Mouse (Mus musculus) layer of hippocampus, adult 2 months (tissue): Measurements from ENCODE around the gene Macrod1. TPM values are rescaled to one million over a fixed set of nuclear protein-coding genes. Genes with fewer than 3 reads are reported as not detected.

Experiments used
- DNase-seq, 2 experiments: peaks; one replicate each; pipeline ENCODE4 v3.0.0; 2022; ENCODE audit warnings: low spot score in 2 of 2
- H3K27ac ChIP-seq: fragments of 200-600 bp; 2 replicates; pipeline ENCODE4 v1.8.1; 2022
- H3K4me3 ChIP-seq: fragments of 200-600 bp; 2 replicates; pipeline ENCODE4 v1.8.1; 2022; ENCODE audit warnings: mild to moderate bottlenecking
- CTCF ChIP-seq: fragments of 200-600 bp; conservative IDR thresholded peaks from 2 replicates; pipeline ENCODE4 v1.8.1; 2022; ENCODE audit warnings: antibody characterized with exemption, mild to moderate bottlenecking, moderate library complexity
- total RNA-seq, 2 experiments: library from RNA; stranded (reverse); gene quantifications; 2 replicates each; pipeline ENCODE4 v1.2.3; 2021

Gene Macrod1
- total RNA-seq, 2 experiments from 2014 or later: 20.3 to 22.4 TPM

DNA sequence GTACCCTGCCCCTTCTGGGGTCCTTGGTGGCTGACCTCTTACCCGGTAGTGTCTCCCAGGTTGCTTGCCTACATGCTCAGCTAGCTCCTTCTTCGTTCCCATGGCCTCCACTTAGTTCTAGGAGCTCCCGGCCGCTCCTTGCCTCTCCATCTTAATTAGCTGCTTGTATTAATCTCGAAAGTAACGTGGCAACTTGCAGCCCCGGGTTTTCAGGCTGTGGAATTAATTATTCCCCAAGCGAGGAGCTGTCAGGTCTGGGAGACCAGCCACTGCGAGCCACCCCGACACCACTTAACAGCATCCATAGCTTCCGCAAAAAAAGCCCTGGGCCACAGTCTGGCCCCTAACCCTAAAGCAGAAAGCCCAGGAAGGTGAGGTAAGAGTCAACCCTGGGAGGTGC, 126.8 kb downstream of the Macrod1 start:
- no peak overlapping the region for H3K4me3 ChIP-seq
- DNase-seq: no peak
- no peak for TF ChIP-seq CTCF
- H3K27ac ChIP-seq: no peak overlapping the region

DNA sequence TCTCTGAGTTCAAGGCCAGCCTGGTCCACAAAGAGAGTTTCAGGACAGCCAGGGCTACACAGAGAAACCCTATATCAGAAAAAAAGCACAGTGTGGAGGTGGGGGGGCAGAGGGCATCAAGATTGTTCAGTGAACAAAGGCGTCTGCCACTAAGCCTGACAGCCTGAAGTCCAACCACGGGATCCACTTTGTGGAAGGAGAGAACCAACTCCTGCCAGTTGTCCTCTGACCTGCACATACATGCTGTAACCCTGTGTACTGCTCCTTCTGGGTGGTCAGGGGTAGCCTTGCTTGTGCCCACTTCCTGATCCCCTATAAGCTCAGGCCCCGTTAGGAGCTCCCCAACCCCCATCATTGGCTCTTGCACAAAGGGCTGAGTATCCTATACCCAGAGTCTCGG, 128.4 kb downstream of the Macrod1 start:
- TF ChIP-seq CTCF: no peak
- DNase-seq: no peak
- H3K27ac ChIP-seq: no peak overlapping the region
- no peak overlapping the region for H3K4me3 ChIP-seq

DNA sequence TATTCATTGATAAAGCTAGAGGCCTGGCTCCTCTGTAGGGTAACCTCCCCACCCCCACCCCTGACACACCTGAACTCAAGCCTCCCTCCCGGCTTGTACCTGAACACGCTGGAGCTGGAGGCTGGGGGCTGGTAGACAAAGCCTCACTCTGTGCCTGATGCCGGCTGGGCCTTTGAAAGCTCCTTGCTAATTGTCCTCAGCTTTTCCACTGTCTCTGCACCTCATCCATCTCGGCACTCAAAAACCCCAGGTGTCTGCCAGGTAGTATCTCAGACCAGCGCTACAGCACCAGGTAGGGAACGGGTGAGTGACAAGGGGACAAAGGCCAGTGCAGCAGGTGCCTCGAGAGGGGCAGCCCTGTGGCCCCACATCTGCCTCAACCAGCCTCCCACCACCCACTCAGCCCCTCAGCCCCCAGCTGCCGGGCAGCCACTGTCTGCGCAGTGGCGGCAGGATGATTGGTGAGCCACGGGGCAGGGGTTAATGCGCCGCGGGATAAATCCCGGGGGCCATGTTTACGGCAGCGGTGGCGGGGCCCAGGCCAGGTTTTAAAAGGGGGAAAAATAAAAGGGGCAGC, 129.2 kb downstream of the Macrod1 start:
- no peak for TF ChIP-seq CTCF
- no peak for DNase-seq
- Histone ChIP-seq H3K27ac (no peak overlapping the region), H3K4me3 (no peak overlapping the region)

DNA sequence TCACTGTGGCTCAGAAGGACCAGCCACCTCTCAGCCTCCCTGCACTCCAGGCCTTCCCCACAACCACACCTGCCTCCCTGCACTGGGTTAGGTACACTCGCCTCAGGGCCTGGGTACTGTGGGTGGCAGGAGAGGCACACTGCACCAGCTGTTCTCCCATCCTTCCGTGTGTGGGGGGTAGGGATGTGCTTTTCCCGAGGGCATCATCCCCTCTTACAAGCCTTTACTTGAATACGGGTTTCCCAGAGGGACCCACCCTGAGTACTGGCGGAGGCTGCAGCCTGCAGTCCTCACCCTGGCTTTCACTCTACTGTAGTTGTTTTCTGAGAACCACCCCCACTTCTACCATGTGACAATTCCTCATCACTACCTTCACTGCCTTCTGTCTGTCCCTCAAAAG, 130.5 kb downstream of the Macrod1 start:
- H3K4me3 ChIP-seq: no peak overlapping the region
- DNase-seq: no peak
- no peak for TF ChIP-seq CTCF
- no peak overlapping the region for H3K27ac ChIP-seq

DNA sequence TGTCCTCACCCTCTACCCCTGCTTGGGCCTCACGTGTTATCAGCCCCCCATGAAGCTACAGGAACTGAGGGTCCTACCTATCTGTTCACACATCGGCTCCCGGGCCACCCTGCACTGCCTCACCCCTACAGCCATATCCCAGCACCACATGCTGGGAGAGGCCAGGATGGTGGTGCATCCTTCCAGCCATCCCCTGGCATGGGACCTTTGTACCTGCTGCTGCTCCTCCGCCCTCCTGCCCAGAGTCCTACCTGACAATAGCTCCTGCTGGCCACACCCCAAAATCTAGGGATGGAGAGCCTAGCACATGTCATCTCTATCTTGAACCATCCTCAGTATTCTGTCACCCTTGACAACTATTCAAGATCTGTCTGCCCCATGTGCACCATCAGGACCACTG, 132.4 kb downstream of the Macrod1 start:
- no peak for DNase-seq
- no peak overlapping the region for H3K4me3 ChIP-seq
- no peak for TF ChIP-seq CTCF
- no peak overlapping the region for H3K27ac ChIP-seq

DNA sequence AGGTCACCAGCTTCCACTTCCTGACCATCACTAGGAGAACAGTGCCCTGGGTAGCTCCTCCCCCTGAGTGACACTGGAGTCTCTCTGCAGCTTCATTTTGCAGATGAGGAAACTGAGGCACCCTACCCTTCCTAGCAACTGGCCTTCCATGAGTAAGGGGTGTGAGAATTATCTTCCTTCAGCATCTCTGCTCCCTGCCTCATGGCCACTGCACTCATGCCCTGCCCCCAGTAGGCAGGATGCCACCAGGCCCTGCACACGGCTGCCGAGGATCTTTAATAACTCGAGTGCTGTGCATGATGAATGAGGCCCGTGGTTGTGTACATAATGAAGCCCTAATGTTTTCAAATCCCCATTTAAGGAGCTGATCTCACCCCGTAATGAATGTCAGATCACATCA, 134.4 kb downstream of the Macrod1 start:
- DNase-seq: no peak
- H3K27ac ChIP-seq: no peak overlapping the region
- H3K4me3 ChIP-seq: no peak overlapping the region
- no peak for TF ChIP-seq CTCF

DNA sequence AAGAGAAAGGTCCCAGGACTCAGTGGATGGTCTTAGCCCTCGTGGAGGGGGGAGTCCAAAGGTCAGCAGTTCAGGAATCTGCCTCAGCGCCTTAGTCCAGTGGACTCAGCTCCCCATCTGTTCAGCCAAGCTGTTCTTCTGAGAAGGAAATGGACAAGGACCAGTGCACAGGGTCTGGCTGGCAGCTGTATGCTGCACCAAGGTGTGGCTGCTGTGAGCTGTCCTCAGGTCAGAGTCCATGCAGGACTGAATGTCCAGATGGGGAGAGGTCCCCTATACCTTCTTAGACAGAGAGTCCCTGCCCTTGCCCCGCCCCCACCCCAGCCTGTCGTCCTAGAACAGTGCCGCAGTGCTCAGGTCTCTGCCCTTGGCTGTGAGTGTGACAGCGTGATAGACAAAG, 135.0 kb downstream of the Macrod1 start:
- Histone ChIP-seq H3K27ac (no peak overlapping the region), H3K4me3 (no peak overlapping the region)
- DNase-seq: no peak
- no peak for TF ChIP-seq CTCF

DNA sequence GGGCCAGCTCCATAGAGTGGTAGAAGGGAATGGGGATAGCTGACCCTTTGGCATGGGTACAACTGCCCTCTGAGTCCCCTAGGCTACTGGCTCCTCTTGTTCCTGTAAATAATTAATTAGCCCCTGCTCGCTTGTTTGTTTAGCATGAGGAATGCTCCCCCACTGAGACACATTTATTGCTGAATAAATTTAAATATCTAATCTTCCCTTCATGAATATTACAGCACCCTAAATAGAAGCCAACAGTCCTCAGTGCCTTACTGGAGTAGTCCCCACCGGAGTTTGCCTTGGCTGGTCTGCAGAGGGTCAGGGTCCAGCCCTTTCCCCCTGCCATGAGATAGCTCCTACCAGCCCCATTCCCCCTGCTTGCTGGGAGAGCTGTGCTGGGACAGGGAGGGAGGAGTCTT, 136.0 kb downstream of the Macrod1 start:
- no peak overlapping the region for H3K4me3 ChIP-seq
- no peak for TF ChIP-seq CTCF
- H3K27ac ChIP-seq: no peak overlapping the region
- DNase-seq: no peak

DNA sequence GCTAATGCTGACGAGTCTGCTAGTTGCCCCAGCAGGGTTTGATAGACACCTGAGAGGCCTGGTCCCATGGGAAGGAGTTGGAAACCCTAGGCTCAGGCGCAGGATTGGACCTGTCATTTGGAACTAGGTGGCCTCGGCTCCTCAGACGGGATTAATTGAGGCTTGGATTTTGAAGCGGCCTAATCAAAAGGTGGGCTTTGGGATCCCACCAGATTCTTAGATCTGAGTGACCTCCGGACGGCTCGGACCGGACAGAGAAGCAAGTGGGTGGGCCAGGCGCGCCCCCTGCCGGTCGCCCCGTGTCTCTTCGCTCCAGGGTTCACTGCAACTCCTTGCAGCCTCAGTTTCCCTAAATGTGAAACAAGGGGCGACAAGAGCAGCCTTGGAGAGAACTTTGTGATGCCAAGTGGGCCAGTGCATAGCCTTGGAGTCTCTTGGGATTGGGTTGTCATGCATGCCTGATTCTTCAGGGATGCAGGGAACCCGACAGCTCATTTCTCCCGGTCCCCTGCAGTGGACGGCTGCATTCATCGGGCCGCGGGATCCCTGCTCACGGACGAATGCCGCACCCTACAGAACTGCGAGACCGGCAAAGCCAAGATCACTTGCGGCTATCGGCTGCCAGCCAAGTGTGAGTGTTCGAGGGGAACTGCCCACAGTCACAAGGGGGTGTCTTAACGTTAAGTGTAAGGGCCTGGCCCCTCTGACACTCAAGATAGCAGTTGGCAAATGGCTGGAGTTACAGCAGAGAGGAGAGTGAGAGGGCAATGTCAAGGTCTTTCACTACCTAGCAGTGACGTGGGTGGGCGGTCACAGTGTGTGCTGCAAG, 139.5 kb downstream of the Macrod1 start:
- Histone ChIP-seq H3K27ac (no peak overlapping the region), H3K4me3 (no peak overlapping the region)
- peak in 1 of 2 experiments; percentile 72 for DNase-seq
- peak; percentile 98 for TF ChIP-seq CTCF

DNA sequence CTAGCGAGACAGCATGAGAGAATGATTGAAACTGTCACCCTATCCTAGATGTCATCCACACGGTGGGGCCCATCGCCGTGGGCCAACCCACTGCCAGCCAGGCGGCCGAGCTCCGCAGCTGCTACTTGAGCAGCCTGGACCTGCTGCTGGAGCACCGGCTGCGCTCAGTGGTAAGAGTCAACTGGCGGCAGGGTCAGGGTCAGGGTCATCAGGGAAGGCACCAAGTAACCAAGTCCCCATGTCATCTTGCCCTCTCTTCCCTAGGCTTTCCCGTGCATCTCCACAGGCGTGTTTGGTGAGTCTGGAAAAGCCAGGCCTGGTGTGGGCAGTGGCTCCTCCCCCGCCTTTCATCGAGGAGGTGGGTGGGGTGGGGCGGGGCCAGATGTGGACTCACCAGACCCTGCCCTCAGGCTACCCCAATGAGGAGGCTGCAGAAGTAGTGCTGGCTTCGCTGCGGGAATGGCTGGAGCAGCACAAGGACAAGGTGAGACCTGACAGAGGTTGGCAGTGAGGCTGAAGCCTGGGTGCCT, 140.2 kb downstream of the Macrod1 start:
- Histone ChIP-seq H3K4me3 (no peak overlapping the region), H3K27ac (no peak overlapping the region)
- no peak for DNase-seq
- TF ChIP-seq CTCF: no peak

DNA sequence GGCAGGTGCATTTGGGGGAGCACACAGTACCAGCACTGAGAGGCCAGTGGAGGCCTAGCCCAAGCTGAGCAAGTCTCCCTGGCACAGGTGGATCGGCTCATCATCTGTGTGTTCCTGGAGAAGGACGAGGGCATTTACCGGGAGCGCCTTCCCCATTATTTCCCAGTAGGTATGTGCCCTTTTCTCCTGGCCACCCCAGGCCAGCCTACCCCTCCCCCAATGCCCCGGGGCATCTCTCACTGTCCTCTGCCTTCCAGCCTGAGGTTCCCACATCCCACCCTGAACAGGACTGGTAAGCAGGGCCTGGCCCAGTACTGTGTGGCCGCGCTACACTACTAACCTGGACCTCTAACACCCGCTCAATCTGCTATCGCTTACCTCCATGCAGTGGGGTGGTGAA, 140.8 kb downstream of the Macrod1 start:
- no peak for TF ChIP-seq CTCF
- Histone ChIP-seq H3K4me3 (no peak overlapping the region), H3K27ac (no peak overlapping the region)
- no peak for DNase-seq

DNA sequence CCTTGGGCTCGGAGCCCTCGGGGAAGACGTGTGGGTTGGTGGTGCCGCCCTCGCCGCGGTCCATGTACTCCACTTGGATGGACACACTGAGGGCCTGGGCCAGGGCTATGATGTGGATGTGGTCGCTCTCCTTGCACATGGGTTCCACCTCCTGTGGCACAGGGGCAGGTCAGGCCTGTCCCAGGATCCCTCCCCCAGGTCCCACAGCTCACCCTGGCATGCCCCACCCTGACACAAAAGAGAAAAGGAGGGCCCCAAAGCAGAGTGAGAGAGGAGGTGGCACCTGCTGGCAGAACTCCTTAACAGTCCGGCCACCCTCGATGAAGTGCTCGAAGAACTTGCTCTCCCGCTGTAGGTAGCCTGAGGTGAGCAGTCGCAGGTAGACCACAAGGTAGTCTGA, 142.5 kb downstream of the Macrod1 start:
- Histone ChIP-seq H3K4me3 (no peak overlapping the region), H3K27ac (no peak overlapping the region)
- no peak for TF ChIP-seq CTCF
- DNase-seq: no peak

DNA sequence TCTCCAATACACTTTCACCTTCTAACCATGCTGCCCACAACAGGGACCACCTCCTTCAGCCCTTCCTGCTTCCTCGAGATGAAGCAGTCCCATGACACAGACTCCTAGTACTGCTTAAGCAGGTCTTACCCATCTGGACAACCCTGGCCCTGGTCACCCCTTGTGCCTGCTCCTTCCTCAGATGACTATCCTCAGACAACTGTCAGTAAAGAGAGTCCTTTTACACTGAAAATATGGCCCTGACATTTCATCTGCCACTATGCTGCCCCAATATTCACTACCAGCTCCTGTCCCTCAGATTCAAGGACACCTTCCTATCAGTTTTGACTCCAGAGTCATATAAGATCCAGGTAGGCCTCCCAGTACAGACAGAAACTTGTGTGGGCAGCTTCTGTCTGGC, 143.8 kb downstream of the Macrod1 start:
- Histone ChIP-seq H3K27ac (no peak overlapping the region), H3K4me3 (no peak overlapping the region)
- TF ChIP-seq CTCF: no peak
- DNase-seq: no peak

DNA sequence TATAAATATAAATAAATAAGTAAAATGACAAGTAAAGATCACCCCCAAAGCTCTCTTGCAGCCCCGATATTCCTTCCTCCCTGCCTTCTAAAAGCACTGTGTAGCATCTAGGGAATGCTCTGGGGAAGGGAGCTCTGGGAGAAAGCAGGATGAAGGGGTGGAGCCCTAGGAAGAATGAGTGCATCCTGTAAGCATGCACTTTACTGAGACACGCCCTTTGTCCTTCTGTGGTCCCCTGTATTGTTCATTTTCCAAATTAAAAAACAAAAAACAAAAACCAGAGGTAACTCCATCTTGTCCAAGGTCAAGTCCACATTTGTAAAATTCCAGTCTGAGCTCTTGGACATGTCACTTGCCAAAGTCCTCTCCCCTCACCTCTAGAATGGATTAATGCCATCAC, 148.3 kb downstream of the Macrod1 start:
- Histone ChIP-seq H3K27ac (peak overlapping the region; percentile 98), H3K4me3 (peak overlapping the region; percentile 98)
- no peak for DNase-seq
- no peak for TF ChIP-seq CTCF
